Mouse (Mus musculus) embryonic fibroblast, embryonic 13.5 days (primary cell): ENCODE data around the gene Bbc3. TPM values are rescaled to one million over a fixed set of nuclear protein-coding genes. Genes with fewer than 3 reads are reported as not detected.
"Not testable (repeated sequence)": the region's sequence is repeated elsewhere in the genome, so short reads cannot be mapped to it uniquely, and the experiment has no call there.

Source experiments
- H3K27ac ChIP-seq: 2 replicates; pipeline ENCODE4 v1.5.1; 2012; ENCODE audit warnings: low read length, control low read depth, inconsistent platforms; ENCODE audit not compliant: insufficient read depth
- H3K4me1 ChIP-seq: 2 replicates; pipeline ENCODE4 v1.6.1; 2011; ENCODE audit warnings: low read length; ENCODE audit not compliant: control insufficient read depth, insufficient read depth
- H3K4me3 ChIP-seq: 2 replicates; pipeline ENCODE4 v1.5.1; 2011; ENCODE audit warnings: mild to moderate bottlenecking, control low read depth, low read length; ENCODE audit not compliant: insufficient read depth
- CTCF ChIP-seq: IDR thresholded peaks from 2 replicates; pipeline ENCODE4 v1.5.1; 2011; ENCODE audit warnings: mild to moderate bottlenecking, control low read depth, low read length, moderate library complexity, borderline replicate concordance; ENCODE audit not compliant: insufficient read depth
- POLR2A ChIP-seq: IDR thresholded peaks from 2 replicates; pipeline ENCODE4 v1.6.1; 2011; ENCODE audit warnings: low read depth, mild to moderate bottlenecking, control low read depth, low read length, moderate library complexity
- polyA plus RNA-seq: library from polyadenylated mRNA; stranded (reverse); fragments of >200 nt; gene quantifications from 2 replicates; pipeline ENCODE4 v1.2.4, GENCODE M21; 2011; ENCODE audit warnings: low read depth; ENCODE audit not compliant: missing spikeins, insufficient read length

Bbc3 gene
- polyA plus RNA-seq, 1 experiment: 15.8 TPM

DNA sequence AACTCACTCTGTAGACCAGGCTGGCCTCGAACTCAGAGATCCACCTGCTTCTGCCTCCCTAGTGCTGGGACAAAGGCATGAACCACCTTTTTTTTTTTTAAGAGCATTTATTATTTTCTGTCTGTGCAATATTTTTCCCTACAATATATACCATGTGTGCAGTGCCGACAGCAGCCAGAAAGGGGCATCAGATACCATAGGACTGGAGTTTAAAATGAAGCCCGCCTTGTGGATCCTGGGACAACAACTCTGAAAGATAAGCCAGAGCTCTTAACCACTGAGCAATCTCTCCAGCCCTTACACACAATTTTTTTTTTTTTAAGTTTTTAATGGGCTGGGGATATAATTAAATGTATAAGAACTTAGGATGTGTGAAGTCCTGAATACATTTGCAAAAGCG lies 13.8 kb upstream of the Bbc3 start:
- H3K4me3 ChIP-seq: no peak overlapping the region
- H3K4me1 ChIP-seq: peaks cover 13% of the 10 kb centered on the region
- TF ChIP-seq POLR2A (no peak), CTCF (no peak)
- H3K27ac ChIP-seq: peak overlapping the region; percentile 96

DNA sequence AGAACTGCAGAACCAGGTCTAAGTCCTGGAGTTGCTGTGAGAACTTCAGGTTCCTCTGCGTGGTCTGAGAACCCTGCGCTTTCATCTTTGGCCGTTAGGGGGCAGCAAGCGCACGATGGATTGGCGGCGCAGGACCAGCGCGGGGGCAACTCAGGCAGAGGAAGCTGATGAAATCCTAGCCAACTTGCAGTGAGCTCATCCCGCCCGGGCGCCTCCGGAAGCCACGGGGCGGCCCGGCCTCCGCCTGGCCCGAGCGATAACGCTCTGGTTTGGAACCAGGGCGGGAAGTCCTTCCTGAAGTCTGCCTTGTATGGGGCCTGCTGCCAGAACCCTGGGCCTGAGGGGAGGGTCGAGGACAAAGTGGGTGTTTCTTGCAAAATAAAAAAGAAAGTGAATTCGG lies 13.4 kb upstream of the Bbc3 start:
- Histone ChIP-seq H3K4me1 (peaks cover 13% of the 10 kb centered on the region), H3K27ac (peak overlapping the region; percentile 99), H3K4me3 (peak overlapping the region; percentile 31; the same call in 1 of the 2 replicates)
- TF ChIP-seq POLR2A (peak; percentile 64), CTCF (peak; percentile 96)

DNA sequence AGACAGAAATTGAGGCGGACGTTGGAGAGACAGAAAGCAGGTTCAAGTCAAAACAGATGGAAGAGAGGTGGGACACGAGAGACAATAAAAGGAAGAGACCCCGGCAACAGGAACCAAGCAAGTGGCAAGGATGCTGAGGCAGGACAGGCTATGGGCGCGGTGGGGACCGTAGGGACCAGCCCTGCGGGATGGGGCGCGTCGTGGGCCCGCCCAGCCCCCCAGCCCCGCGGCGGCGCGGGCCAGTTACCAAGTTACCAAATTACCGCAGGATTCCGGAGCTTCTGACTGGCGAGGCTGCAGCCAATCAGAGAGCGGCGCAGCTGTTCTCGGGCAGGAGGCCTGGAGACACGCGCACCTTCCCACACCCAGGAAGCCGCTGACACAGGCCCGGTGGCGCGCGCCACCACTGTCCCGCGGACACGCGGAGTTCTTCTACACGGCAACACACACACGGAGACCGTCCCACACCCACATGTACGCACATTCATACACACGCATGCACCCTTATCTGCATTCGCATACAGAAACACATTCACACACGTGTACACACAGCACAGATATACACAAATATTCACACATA lies 12.8 kb upstream of the Bbc3 start:
- H3K4me3 ChIP-seq: peak overlapping the region; percentile 31; the same call in 1 of the 2 replicates
- TF ChIP-seq CTCF: no peak
- peak; percentile 64 for TF ChIP-seq POLR2A
- peaks cover 13% of the 10 kb centered on the region for H3K4me1 ChIP-seq
- H3K27ac ChIP-seq: peak overlapping the region; percentile 99

DNA sequence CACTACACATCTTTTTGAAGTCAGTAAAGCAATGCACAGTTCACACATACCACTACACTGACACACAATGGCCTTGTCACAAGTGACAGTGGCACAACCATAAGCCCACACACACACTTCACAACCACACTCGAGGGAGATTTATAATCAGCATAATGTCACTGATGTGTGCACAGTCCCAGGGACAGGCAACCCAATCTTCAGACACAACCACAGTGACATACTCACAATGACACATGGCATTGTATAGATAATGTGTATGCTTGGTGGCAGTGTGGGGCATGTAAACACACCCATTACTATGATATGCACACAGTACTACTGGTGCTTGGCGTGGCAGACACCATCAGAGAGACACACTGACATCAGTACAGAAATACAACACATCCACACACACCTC lies 12.0 kb upstream of the Bbc3 start:
- peak overlapping the region; percentile 99 for H3K27ac ChIP-seq
- peaks cover 13% of the 10 kb centered on the region for H3K4me1 ChIP-seq
- TF ChIP-seq POLR2A (no peak), CTCF (no peak)
- H3K4me3 ChIP-seq: no peak overlapping the region

DNA sequence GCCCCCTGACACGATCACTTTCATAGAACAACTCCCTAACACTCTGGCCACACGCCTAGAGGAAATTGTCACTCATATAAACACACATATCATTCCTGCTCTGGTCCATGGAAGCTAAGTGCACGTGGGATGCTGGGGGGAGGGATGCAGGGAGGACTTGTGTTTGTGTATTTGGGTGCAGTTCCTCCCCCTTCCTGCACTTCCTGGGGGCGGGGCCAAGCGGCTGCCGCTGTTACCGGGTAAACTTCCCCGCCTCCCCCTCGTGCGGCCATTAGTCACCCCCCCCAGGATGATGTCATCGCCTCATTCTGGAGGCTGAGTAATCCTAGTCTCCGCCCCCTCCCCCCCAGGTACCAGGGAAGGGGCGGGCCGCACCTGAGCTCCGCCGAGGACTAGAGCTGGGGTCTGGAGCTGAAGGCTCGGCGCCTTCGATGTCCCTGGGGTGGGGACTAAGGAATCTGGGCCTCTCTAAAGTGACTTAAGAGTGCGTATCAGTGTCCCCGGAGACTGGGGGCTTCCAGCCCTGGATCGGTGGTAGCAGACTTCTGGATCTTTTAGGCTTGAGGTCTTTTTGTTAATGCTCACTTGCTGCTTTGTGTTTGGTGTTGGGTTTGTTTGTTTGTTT lies 11.3 kb upstream of the Bbc3 start:
- peak overlapping the region; percentile 99 for H3K27ac ChIP-seq
- H3K4me3 ChIP-seq: peak overlapping the region; percentile 25
- H3K4me1 ChIP-seq: peaks cover 13% of the 10 kb centered on the region
- 0 out of 2 replicates have a peak, but pooled peaks have one; percentile 28 for TF ChIP-seq POLR2A
- no peak for TF ChIP-seq CTCF

DNA sequence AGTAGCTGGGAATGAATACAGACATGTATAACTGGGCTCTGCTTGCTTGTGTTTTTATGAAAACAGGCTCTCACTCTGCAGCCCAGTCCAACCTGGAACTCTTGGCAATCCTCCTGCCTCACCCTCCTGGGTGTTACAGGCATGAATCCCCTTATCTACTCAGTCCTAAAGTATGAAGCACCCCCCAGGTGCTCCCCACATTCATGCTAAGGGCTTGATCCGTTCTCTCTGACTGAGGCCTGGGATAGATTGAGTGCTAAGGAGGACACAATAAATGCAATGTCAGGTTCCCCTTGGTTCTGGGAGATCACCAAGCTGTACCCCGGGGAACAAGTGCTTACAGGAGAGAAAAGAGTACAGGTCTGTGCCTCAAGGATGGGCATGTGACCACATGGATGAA lies 10.6 kb upstream of the Bbc3 start:
- H3K4me3 ChIP-seq: no peak overlapping the region
- TF ChIP-seq CTCF (no peak), POLR2A (0 out of 2 replicates have a peak, but pooled peaks have one; percentile 7)
- peaks cover 13% of the 10 kb centered on the region for H3K4me1 ChIP-seq
- H3K27ac ChIP-seq: peak overlapping the region; percentile 91

DNA sequence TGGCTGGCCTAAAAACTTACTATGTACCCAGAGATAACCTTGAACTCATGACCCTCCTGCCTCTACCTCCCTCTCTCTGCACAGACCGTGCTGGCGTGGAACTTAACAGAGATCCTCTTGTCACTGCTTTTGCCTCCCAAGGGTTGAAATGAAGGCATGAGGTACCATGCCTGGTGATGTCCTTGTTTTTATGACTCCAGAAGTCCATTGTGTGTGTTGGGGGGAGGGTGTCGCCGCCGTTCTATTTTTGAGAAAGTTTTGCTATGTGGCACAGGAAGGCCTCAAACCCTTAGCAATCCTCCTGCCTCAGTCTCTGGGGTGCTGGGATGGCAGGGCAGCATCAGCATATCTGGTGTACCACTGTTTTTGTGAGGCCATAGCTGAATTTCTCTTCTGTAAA lies 9.3 kb upstream of the Bbc3 start:
- TF ChIP-seq POLR2A: no peak
- TF ChIP-seq CTCF: no peak
- H3K27ac ChIP-seq: peak overlapping the region; percentile 61
- peak overlapping the region; percentile 30 for H3K4me3 ChIP-seq
- H3K4me1 ChIP-seq: peaks cover 13% of the 10 kb centered on the region

DNA sequence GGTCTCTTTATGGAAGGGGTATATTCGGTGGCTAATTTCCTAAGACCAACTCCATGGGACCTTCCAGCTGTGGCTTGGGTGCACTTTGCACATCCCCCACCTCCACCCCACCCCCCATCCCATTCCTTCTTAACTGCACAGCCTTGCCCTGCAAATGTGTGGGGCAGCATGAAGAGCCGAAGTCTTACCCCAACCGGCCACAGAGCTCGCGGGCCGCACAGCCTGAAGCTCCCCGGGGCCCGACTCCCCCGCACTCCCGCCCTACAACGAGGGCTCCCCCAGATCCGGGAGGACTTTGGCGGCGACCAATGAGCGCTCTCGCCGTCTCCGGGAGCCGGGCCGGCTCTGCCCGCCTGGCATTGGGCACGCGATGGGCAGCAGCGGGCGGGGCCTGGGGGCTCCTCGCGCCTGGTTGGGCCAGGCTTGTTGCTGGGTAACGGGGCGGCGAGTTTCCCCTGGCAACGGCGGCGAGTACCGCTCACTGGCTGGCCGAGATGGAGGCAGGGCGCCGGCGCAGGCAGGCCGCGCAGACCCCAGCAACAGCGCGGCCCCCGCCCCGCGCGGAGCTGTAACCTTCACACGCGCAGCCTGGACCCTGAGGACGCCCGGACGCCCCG lies 8.7 kb upstream of the Bbc3 start:
- Histone ChIP-seq H3K4me1 (peaks cover 13% of the 10 kb centered on the region), H3K27ac (peak overlapping the region; percentile 61), H3K4me3 (peak overlapping the region; percentile 58)
- TF ChIP-seq POLR2A (peak; percentile 68), CTCF (no peak)

DNA sequence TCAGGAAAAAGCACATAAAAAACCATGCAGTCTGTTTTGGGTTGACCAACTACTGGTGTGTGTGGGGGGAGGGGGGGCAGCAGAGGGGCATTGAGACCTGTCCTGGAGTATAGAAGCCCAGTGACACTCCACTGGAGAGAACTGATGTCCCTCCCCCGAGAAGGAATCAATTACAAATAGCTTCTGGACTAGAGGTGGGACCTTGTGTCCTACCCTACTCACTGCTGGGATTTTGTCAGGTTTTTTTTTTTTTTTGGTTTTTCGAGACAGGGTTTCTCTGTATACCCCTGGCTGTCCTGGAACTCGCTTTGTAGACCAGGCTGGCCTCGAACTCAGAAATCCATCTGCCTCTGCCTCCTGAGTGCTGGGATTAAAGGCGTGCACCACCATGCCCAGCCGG lies 1.1 kb upstream of the Bbc3 start:
- not testable (repeated sequence) for H3K4me3 ChIP-seq, H3K4me1 ChIP-seq, H3K27ac ChIP-seq
